Mouse (Mus musculus): ENCODE results near the gene Mef2d.
A peak's percentile ranks its signal among the peaks of the same experiment; 100 is the strongest.

Mef2d gene

GRCm38 (mm10) chr3:88212356-88212755, 70.2 kb downstream of the Mef2d start:
- DNase-seq = no peak

DNA sequence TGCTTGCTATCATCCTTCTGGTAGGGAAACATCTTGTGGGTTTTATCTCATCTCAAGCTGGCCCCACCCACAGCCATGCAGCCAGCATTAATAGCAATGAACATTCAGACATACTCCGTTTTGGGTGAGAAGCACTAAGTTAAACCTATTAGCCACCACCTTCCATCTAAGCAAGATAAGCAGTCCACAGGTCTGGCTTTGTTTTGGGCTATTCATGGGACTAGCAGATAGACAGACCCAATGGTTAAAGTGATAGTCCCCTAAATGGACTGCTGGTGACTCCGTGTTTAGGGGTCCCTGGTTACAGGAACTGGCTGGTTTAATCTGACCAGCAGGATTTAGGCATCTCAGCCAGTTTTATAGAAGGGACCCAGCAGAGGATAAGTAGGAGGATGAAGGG, 70.8 kb downstream of the Mef2d start:
- DNase-seq = no peak

GRCm38 (mm10) chr3:88214197-88214938, 72.2 kb downstream of the Mef2d start:
- peak; percentile 88 for DNase-seq

- peak; percentile 69 for DNase-seq
These were observed 72.9 kb downstream of the Mef2d start for GRCm38 (mm10) chr3:88214971-88215552.

DNA sequence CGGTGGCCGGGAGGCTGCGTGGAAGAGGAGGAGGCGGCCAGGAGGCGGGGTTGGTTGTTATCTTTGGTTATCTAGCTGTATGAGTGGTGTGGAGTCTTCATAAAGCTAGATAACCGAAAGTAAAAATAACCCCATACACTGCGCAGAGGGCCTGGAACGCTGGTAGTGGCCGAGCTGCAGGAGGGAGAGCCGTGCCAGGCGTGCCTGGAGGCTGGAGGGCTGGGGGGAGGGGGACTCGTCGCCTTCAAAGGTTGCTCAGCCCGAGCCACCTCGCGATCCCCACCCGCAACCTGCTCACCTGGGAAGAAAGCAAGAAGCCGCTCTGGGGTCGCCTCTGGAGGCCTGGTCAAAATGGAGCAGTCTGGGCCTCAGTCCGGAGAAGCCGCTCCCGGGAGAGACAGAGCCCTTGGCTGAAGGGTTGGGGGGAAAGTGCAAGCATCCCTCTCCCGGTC, 73.4 kb downstream of the Mef2d start:
- peak; percentile 73 for DNase-seq

GRCm38 (mm10) chr3:88216116-88216515, 73.9 kb downstream of the Mef2d start:
- DNase-seq = no peak

- DNase-seq = peak; percentile 88
These were observed 74.6 kb downstream of the Mef2d start for GRCm38 (mm10) chr3:88216534-88217326.

DNA sequence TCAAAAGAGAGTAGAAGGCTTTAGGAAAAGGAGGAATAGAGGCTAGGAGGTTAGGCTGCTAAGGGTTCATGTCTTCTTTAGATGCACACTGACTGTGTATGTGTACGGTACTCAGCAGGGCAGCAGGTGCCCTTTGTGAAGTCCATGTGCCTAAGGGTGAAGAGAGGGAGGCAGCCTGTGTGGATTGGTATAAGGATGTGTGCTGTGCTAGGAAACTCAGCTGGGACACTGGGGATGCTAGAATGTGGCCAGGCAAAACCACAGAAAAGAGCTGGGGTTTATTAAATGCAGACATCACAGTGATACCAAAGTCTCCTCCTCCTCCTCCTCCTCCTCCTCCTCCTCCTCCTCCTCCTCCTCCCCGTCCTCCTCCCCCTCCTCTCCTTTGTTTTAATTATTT, 75.5 kb downstream of the Mef2d start:
- DNase-seq = no peak

DNA sequence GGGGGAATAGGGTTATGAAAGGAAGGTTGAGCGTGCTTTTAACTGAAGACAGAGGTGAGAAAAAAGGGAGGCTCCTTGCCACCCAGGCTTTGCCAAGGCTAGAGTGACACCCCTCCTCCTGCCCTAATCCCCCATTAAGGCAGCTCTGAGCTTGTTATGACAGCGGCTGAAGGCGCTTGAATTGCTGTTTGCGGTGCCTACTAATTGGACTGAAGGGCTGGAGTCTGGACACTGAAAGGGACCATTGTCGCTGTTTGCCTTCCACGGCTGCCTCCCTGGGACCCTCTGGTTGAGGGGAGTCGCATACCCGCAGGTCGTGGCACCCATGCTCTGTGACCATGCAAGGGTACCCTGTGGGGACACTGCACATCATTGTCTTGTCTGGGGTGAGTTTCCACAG, 77.8 kb downstream of the Mef2d start:
- DNase-seq = no peak

DNA sequence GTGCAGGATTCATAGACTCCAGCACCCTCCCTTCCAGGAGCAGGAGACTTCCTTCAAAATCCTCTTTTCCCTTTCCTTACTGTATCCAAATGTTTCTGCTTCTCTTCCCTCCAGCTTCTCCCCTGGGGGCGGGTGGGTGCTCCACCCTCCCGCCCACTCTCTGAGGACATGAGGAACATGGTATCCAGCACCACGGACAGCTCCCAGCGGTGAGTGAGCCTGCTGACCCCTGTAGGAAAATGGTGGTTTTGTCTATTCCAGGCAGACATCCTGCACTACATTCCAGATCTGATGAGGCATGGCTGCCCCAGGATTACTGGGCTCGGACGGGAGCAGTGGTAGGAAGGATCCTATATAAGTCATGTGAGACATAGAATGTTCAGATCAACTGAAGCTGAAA, 78.7 kb downstream of the Mef2d start:
- DNase-seq = no peak
